Mouse (Mus musculus): Measurements from ENCODE around the gene Foxn3. TPM values are rescaled to one million over a fixed set of nuclear protein-coding genes. Genes with fewer than 3 reads are reported as not detected.

The Foxn3 gene
- polyA plus RNA-seq (2017; shearing (Covaris generic)), result 100 to 1,000 TPM in 1 of 3 experiments, 10 to 100 TPM in 2; 65.0 to 119 (median 97.5) TPM

DNA sequence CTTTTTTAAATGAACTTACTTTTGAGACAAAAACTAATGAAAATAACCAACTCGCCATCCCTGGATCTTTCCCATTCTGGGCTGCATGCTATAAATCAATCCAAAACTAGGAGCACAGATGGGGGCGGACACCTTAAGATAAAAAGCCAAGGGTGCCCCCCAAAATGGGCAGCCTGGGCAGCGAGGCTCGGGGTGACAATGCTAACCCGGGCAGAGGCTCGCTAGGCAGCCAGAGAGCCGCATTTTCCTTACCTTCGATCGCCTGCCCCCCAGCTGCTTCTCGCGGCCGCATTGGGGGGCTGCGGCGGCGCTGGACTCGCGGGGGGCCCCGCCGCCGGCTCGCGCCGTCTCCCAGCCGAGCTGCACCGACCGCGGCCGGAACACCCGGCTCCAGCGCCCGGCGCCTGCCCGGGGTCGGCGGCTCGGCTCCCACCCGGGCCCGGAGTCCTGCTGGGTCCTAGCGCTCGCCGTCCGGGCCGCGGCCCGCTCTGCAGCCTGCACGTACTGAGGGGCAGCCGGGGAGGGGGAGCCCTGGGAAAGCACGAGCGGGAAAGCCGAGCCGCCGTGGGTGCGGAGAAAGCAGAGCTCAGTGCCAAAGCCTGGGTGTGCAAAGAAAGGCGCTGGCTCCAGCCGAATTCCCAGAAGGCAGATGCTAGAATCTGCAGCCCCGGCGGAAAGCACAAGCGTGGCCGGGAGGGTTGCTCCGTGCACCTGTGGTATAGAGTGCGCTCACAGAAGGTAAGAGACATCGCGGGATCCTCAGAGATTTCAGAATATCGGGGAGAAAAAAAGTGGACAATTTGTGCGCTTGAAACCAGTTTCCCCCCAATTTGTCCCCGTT is at the start of gene Foxn3:
Gene Foxn3 (minus strand): TSS at position 364 of the 841 bp plus-strand sequence.
- ATAC-seq, result peak; percentile 16

DNA sequence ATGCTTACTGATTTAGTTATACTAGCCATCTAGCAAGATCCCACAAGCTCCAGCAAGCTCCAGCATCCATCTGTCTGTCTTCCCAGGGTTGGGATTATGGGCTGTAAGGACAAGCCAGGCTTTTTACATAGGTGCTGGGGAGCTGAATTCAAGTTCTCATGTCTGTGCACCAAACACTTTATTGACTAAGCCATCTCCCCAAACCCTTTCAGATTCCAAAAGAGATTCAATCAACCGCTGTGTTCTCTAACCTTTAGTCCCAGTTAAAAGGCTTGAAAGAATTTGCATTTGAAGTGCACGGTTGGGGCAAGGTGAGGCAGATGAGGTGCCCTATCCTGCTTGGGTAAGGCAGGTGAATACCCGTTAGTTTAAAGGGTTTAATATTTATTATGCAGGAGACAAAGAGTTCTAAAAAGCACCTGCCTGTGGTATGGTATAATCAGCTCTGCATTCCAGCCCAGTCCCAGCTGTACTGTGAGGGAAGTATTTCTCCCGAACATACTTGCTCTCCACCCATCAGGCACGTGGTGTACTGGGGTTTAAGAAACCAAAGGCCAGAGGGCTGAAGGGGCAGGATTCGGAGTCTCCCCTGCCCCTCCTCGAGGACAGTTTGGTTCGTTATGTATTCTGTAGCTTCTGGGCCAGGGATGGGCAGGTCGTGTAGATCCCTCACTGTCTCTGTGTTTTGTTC is 48.9 kb upstream of the Foxn3 start:
- no peak for ATAC-seq

DNA sequence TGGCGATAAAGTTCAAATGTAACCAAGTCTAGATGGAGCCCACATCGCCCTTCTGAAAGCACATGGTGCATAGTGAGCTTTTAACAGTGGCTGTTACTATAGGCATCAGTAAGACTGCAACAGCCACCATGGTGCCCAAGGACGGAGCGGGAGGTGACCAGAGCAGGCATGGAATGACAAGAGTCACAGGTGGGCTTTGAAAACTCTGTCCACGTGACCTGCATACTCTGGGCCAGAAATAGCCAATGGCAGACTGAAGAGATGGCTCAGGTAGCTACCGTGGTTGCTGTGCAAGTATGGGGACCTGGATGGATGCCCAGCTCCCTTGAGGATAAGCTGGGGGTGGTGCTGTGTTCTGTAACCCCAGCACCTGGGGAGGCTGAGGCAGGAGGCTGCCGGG is 47.5 kb upstream of the Foxn3 start:
- ATAC-seq, result peak; percentile 7

DNA sequence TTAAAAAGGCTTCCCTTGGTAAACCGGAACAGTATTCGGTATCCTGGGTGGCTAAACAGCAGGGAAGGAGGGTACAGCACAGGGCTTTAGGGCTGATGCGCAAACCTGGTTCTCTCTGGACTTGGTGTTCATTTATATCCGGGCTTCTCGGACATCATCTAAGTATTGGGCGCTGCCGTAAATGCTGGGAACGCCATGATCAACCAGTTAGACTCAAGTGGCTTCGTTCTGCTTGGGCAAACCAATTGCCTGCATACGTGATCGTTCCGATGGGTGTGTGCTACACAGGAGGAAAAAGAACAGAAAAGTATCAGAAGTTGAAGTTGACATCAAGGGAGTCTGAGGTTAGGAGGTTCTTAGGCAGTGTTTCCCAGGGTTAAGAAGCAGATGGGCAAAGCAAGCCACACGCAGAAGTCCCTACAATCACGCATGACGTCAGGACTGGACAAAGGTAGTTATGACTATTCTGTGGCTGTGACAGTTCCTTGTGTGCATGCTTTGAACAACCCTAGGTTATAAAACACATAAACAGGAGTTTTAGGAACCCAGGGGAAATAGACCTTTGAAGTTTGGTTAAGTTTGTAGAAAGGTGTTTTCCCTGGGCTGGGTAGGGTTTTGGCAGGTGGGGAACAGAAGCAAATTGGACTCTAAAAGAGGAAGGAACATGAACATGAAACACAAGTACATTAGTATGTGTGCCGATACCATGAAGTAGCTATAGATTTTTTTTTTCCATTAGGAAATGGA is 46.9 kb upstream of the Foxn3 start:
- peak; percentile 76 for ATAC-seq

DNA sequence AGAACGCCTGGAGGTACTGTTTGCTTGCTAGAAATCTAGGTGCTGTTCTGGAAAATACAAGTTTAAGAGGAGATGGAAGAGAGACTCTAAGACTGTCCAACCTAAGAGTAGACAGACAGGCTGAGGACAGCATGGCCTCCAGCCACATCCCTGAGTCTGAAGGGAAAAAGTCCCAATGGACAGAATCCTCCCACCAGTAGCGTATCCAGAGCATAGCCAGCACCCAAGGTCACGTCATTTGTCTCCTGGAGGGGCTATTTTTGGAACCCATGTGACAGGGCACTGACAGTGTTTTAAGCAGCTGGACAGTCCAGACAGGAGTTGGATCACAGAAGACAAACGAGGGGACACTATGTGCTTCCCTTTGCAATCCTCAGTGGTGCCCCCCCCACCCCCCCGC is 46.3 kb upstream of the Foxn3 start:
- no peak for ATAC-seq

GRCm38 (mm10) chr12:99608279-99608955 is 45.0 kb upstream of the Foxn3 start:
- peak; percentile 37 for ATAC-seq

DNA sequence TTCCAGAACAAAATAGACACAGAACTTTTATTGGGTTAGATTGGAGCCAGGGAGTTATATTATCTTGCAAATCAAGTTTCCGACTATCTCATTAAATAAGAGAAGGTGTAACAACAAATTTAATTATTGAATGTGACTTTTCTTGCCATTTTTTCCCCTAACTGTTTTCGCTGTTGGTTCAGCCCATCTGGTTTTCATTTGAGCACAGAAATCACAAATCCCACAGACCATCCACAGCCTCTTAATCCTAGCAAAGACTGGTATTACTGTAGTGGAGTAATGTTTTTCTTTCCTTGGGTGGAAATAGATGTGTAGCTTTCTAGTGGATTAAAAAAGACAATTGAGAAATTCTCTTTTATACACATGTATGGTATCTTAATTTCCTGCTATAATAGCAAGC is 40.0 kb upstream of the Foxn3 start:
- ATAC-seq, result no peak

DNA sequence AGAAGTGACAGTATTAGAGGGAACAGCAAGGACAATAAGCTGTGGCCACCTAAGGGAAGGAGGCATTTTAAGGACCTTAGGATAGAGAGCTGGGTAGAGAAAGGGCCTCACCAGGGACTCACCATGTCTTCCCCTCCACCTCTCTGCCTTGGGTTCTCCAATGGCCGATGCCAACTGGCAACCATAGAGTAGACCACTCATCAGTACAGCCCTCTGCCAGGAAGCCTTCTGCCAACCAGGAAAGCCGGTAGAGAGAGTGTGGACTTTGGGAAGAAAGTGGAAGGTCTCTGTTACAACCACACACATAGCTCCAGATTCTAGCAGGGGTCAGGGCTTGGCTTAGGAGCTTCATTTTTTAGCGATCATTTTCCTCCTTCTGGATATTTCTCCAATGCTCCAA is 38.5 kb upstream of the Foxn3 start:
- no peak for ATAC-seq

GRCm38 (mm10) chr12:99601392-99601791 is 38.0 kb upstream of the Foxn3 start:
- no peak for ATAC-seq

DNA sequence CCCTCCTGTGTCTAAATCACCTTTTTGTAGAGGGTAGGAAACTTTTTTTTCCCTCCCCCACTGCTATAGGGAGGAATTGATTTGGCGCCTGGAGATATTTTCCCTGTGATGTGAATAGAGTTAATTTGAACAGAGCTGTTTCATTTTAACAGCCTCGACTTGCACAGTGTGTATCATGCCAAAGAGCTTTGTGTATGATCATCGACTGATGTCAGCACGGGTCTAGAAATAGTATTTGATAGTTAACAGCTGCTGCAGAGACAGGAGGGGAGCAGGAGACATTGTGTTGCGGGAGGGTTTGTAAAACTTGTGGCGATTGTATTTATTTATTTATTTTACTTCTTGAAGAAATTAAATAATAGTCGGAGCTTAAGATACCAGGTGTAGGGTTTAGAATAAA is 36.2 kb upstream of the Foxn3 start:
- ATAC-seq, result no peak

DNA sequence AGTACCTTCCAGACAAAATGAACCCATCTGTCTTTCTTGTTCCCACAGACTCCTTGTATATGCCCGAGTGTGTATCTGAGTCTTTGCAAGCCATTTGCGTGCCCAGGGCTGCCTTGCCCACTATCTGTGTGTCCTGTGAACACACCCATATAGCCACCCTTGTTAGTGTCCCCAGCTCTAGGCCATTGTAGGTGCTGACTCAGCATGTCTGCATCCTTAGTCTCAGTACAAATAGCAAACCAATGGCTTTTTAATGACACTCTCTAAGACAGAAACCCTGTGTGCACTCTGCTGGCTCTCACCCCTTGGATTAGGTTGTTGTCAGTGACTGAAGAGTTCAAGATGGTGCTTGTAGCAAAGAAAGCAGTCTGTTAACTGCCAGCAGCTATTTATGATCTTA is 33.0 kb upstream of the Foxn3 start:
- no peak for ATAC-seq

GRCm38 (mm10) chr12:99587338-99587737 is 24.0 kb upstream of the Foxn3 start:
- no peak for ATAC-seq

GRCm38 (mm10) chr12:99579989-99580388 is 16.6 kb upstream of the Foxn3 start:
- ATAC-seq, result no peak

DNA sequence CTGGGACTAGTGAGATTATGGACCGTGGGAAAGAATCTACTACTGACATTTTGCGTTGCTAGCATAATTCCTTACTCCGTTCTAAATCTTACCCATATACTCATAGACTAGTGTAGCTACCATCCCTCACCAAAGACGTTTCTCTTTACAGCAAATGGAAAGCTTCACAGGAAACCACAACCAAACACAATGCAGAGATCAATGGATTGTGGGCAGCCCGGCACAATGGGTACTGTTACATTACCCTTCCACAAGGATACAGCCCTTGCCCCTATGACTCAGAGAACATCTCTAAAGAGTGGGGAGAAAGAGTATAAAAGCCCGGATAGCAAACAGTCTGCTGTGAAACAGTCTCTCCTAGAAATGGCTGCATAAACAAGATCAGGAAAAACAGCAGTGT is 13.3 kb upstream of the Foxn3 start:
- peak; percentile 88 for ATAC-seq

GRCm38 (mm10) chr12:99574299-99574698 is 10.9 kb upstream of the Foxn3 start:
- ATAC-seq, result no peak

GRCm38 (mm10) chr12:99573036-99573435 is 9.7 kb upstream of the Foxn3 start:
- no peak for ATAC-seq

DNA sequence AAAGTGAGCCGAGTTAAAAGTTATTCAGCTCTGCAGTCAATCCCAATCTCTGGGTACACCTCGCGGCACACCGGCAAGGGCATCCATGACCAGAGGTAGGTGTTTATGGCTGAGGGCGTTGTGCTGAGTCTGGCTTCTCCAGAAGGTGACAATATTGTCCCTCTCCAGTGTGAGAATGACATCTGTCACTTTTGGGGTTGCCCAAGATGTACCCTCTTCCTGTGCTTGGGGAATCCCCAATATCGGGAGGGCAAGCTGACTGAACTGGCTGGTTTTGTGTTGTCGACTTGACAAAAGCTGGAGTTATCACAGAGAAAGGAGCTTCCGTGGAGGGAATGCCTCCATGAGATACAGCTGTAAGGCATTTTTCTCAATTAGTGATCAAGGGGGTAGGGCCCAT is 8.6 kb upstream of the Foxn3 start:
- ATAC-seq, result peak; percentile 71

DNA sequence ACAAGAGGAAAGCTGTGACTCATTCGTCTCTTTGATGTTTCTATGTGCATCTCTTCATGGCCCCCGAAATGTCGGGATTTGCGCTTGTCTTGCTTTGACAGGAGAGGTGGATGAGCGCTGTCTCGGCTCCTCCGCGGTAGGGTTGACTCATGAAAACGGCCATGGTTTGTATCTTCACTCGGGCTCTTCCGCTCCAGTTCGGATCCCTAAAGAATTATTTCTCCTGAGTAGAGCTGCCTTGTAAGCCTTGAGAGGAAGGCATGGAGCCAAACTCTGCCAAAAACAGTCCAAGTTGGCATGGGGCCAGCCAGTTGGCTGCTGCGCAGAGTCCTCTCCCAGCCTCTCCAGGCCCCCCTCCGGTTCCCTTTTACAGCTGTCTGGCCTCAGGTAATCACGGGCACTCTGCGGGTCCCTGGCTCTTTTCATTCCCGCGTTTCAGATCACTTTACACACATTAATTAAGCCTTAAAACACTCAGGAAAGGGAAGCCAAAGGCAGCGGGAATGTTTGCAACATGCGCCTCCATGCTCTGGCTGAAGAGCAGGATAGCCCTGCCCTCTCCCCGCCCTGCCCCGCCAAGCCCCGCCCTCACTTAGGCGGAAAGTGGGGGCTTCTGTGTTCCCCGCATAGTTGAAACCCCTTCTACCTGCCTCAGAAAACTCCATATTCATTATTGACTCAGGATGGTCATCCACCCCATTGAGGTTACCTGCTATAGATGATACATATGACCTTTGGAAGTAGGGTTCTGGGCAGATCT is 7.0 kb upstream of the Foxn3 start:
- no peak for ATAC-seq

- no peak for ATAC-seq
Observed at GRCm38 (mm10) chr12:99565606-99566005, 2.2 kb upstream of the Foxn3 start.

GRCm38 (mm10) chr12:99564301-99564910 is 1.0 kb upstream of the Foxn3 start:
- ATAC-seq, result peak; percentile 64

DNA sequence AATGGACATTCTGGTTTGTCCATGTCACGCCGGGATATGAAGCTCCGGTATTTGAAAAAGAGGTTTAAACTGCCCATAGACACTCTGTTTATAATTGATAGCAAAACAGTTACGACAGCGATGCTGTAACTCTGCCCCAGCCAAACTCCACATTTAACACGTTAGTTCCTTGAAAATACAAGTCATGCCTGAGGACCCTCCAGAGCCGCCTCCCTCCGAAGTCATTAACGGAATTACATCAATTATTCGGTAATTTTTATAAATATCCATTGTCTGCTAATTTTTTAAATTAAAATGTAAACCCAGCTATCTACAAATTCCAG is 554 bp downstream of the Foxn3 start:
- ATAC-seq, result no peak

Data from inflammation-experienced regulatory T-cells, adult 6 months (primary cell).